ENCODE assay signal across 8 mouse cellular contexts in the genomic region with DNA sequence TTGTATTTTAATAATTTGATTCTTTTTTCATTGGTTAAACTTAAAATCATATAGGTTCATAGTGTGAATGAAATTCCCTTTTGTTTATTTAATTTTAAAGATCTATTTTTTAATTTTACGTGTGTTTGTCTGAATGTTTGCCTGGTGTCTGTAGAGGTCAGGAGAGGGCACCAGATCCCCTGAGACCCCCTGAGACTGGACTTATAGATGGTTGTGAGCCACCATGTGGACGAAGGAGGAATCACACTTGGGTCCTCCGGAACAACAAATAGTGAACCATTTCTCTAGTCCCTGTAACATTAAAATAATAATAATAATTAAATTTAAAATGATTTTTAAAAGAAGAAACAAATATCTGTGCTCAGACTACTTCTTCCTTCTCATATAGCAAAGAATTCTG. TPM values are rescaled to one million over a fixed set of nuclear protein-coding genes. Genes with fewer than 3 reads are reported as not detected.
DNase-seq lines count a peak whose midpoint lies in the region; ATAC-seq lines count a peak whose summit lies in the region.

No protein-coding gene starts in this region.

- H3K9me3 ChIP-seq in kidney, embryonic 15.5 days (replicated peaks) = no peaks in the 10 kb centered on the region
- H3K9me3 ChIP-seq in forebrain, embryonic 13.5 days (replicated peaks) = no peaks in the 10 kb centered on the region

- WGBS in kidney, embryonic 15.5 days = 28% methylated on average over 3 of the region's 3 CpGs
- 29% methylated on average over 3 of the region's 3 CpGs for WGBS in forebrain, embryonic 13.5 days

- ATAC-seq in kidney, embryonic 15.5 days (replicated peaks; ENCODE audit: low FRiP score) = no peak
- ATAC-seq in forebrain, embryonic 13.5 days = 0 out of 2 replicates have a peak, but pooled peaks have one; percentile 27
- ATAC-seq in cerebellum, adult (ENCODE audit: insufficient number of reproducible peaks, low FRiP score, low TSS enrichment) = no peak

- DNase-seq in kidney, adult 18-20 months = peak; percentile 29
- peak; percentile 62 for DNase-seq in CD4-positive helper T cell, adult 2 months (ENCODE audit: low read depth, low spot score)
- DNase-seq in Muller cell, postnatal 12 days (ENCODE audit: inconsistent ontology term) = peak; percentile 16
- peak; percentile 25 for DNase-seq in layer of hippocampus, adult 9-11 months
- DNase-seq in retina, embryonic 14.5 days (ENCODE audit: low spot score) = peak; percentile 89

- no peaks in the 10 kb centered on the region for H3K27me3 ChIP-seq in kidney, embryonic 15.5 days
- no peaks in the 10 kb centered on the region for H3K27me3 ChIP-seq in forebrain, embryonic 13.5 days

- H3K4me1 ChIP-seq in kidney, embryonic 15.5 days = no peaks in the 10 kb centered on the region
- no peaks in the 10 kb centered on the region for H3K4me1 ChIP-seq in forebrain, embryonic 13.5 days

- H3K4me2 ChIP-seq in kidney, embryonic 15.5 days = no peak overlapping the region
- no peak overlapping the region for H3K4me2 ChIP-seq in forebrain, embryonic 13.5 days

- no peak overlapping the region for H3K4me3 ChIP-seq in kidney, embryonic 15.5 days (replicated peaks)
- no peak overlapping the region for H3K4me3 ChIP-seq in forebrain, embryonic 13.5 days

- no peak overlapping the region for H3K9ac ChIP-seq in kidney, embryonic 15.5 days
- no peak overlapping the region for H3K9ac ChIP-seq in forebrain, embryonic 13.5 days

- H3K27ac ChIP-seq in kidney, embryonic 15.5 days = no peak overlapping the region
- no peak overlapping the region for H3K27ac ChIP-seq in forebrain, embryonic 13.5 days

- no peaks in the 10 kb centered on the region for H3K36me3 ChIP-seq in kidney, embryonic 15.5 days
- no peaks in the 10 kb centered on the region for H3K36me3 ChIP-seq in forebrain, embryonic 13.5 days (ENCODE audit: poor library complexity, severe bottlenecking)

RNA-seq across cellular contexts. Expression of a gene that starts 7.7 kb away (rescaled TPM):
- polyA plus RNA-seq in kidney, embryonic 15.5 days (2015; fragmentation: Nextera tagmentation; extraction: Ambion mirVana) = 32.5 and 36.1 TPM in 2 replicates
- 29.5 and 35.8 TPM in 2 replicates for polyA plus RNA-seq in forebrain, embryonic 13.5 days (2015; fragmentation: Nextera tagmentation; extraction: Ambion mirVana)

RNA-seq across cellular contexts. Expression of a gene that starts 59.9 kb away (rescaled TPM):
- polyA plus RNA-seq in kidney, embryonic 15.5 days (2015; fragmentation: Nextera tagmentation; extraction: Ambion mirVana) = 1.4 and 1.5 TPM in 2 replicates
- 0.05 and 0.15 TPM in 2 replicates for polyA plus RNA-seq in forebrain, embryonic 13.5 days (2015; fragmentation: Nextera tagmentation; extraction: Ambion mirVana)

Comparison
In these comparisons a context has a peak if more than half of its experiments do, and no peak if none do; other contexts are left out.
1. DNase-seq: peak in every context shown above with its lines; median percentile 89 in retina, embryonic 14.5 days; 62 in CD4-positive helper T cell, adult 2 months; 29 in kidney, adult 18-20 months; 25 in layer of hippocampus, adult 9-11 months; 16 in Muller cell, postnatal 12 days.